Mouse (Mus musculus) adrenal gland, postnatal 36 days (tissue): ENCODE results near the gene Ccdc50. TPM values are rescaled to one million over a fixed set of nuclear protein-coding genes. Genes with fewer than 3 reads are reported as not detected.
A peak's percentile ranks its signal among the peaks of the same experiment; 100 is the strongest.

ENCODE experiments used
- DNase-seq, 2 experiments: peaks; one replicate each; pipeline ENCODE4 v3.0.0; 2021; ENCODE audit warnings: mixed read lengths in 1 of 2
- total RNA-seq, 2 experiments: library from RNA; stranded (reverse); gene quantifications; 2 replicates each; pipeline ENCODE4 v1.2.3; 2021

Gene Ccdc50
- total RNA-seq, 2 experiments from 2014 or later, result 100 to 103 TPM

DNA sequence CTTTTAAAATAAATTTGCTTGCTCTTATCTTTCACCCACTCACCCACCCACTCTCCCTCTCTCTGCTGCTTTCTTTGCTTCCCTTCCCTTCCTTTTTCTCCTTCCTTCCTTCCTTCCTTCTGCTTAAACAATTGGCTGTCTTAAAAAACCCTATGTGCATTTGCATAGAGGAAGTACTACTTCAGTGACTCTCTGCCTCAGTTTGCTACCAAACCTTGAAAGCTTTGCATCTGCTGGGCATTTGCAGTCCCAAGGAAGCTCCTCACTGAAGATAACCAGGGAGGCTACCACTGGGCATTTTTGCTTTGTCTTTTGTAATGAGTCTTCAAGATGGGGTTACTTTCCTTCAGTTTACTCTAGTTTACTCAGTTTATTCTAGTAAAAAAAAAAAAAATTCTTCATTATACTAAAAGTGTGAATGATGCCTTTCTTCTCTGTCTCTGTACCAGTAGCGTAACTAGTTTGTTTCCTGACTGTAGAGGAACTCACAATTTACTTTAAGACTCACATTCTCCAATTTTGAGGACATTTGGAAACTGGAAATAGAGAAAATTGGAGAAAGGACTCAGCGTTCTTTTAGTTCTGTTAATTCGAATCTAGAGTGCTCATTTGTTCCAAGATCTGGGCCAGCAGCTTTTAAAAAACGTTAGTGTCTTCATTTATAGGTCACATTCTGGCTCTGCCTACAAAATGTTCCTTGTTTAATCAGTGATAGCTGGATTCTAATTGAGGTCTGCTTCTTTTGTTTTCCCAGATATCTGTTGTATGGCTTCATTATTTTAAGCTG is 6.8 kb downstream of the Ccdc50 start:
- DNase-seq, result no peak

DNA sequence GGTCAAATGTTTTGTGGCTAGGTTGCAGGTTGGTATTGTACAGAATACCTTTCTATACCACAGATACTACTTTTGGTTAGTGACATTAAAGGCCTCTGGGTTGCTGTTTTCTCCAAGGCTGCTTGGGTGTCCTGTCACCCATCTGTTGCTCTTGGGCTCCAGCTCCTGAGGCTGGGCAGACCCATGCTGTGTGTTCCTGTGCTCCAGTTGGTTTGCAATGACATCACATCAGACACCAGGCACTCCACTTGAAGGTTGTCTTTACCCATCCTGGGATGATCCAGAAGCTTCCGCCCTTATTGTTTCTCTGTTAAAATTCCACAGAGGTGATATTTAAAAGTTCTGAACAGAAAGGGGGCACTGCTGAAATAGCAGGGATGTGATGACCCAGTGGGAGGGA is 8.3 kb downstream of the Ccdc50 start:
- DNase-seq, result no peak

DNA sequence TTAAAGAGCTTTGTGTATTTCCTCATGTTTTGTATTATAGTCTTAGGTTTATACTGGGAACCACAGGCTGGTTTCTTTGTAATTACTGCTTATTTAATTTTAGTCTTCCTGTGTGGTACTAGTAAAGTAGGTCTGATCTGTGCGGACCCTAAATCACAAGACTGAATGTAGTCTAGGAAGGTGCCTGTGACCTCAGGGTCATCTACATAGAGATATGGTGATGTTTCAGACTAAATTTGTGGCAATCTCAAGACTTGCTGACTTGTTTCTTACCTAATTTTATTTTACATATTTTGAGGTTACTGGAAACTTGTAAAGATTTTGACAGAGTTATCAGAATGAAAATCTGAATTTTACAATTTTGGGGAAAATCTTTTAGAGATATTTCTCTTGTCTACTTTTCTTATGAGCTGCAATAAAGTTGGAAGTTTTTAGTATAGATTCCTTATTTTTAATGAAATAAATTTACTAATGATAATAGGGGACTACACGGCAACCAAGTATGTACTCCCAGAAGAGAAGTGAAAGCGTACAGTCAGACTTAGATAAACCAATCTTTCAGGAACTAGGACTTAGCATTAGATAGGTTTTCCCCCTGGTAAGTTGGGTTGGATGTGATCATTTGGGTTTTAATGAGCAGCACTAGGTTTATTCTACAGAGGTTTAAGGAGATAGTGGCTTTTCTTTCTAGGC is 10.5 kb downstream of the Ccdc50 start:
- no peak for DNase-seq

DNA sequence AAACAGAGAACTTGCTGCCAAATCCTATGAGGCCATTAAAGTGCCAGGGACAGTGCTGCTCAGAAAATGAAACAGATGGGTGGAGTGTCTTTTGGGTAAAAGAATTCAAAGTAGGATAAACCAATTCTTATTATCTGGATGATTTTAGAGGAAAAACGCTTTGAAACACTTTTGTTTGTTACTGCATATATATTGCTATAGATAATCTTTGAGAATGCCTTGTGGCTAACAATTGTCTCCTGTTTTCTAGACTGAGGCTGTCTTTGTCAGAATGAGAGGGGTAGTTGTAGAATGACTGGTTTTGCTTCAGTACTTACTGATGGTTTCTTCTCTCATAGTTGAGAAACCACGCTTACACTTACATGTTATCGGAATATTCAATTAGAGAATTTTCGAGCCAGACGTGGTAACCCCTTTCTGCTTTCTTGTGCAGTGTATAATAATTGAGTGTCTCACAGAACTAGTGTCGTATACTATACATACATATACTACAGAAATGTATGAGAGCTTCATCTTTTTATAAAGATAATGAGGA is 11.1 kb downstream of the Ccdc50 start:
- no peak for DNase-seq

DNA sequence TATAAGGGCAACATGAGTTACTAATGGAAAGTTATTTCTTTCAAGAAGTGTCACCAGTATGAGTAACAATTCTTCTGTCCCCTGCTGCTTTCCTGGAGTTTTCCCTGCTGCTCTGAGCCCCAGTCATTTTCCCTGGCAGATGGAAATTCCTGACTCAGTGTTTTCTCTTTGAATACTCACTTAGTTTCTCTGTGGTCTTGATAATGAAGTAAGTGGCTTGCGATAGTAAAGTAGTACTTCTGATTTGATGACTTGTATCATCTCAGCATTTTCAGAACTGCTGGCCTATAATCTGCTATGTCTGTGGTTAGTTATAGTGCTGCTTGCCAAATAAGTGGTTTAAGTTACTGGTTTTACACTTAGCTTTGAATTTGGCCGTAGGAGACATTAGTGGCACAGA is 12.9 kb downstream of the Ccdc50 start:
- DNase-seq, result no peak

DNA sequence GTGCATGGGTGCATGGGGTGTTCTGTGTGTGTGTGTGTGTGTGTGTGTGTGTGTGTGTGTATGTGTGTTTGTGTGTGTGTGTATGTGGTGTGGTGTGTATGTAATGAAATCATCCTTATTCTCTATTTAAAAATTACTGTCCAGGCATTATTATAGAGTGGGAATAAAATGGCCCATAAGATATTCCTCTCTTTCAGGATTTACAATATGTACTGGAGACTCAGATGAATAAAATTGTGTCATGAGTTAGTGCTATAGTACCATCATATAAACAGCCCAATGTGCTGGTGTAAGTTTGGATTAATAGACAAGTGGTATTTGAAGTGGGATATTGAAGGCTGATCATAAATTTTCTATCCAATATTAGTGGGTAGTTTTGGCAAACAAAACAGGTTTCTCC is 15.4 kb downstream of the Ccdc50 start:
- no peak for DNase-seq

DNA sequence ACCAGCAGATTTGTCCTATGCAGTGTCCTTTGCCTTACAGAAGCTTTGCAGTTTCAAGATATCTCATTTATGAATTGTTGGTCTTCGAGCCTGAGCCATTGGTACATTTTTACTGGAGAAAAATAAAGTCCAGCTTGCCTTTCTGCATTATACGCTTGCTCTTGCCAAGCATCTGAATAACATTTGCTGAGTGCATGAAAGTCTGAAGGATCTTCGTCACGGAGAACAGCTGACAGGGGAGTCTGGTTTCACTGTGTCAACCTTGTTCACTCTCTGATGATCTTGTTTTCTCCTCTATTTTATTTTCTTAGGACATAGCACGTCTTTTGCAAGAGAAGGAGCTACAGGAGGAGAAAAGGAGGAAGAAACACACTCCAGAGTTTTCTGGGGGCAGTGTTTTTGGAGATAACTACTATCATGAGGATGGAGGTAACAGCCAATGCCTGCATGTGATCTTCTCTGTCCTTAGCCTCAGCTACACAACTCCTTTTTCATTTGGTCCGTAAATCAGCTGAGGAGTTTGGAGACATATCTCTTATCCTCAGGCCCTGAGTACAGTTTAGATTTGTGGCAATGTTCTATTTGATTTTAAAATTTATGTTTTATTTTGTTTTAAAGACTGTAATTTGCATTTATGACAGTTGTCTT is 28.4 kb downstream of the Ccdc50 start:
- no peak for DNase-seq

DNA sequence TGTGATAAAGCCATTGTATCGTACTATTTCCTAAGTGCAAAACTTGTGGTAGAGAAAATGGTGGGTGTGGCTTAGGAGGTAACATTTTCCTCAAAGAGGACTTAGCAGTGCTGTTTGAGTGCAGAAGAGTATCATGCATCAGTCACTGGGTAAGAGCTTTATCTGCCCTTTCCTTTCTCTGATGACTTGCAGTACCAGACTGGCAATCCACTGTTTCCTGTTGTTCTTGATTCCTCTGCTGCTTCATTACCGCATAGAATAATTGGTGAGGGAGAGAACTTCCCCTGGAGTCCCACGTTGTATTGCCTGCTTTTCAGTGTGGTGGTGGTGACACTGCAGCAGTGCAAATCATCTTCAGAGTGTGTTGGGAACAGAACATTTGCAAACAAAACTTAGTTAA is 29.0 kb downstream of the Ccdc50 start:
- no peak for DNase-seq

DNA sequence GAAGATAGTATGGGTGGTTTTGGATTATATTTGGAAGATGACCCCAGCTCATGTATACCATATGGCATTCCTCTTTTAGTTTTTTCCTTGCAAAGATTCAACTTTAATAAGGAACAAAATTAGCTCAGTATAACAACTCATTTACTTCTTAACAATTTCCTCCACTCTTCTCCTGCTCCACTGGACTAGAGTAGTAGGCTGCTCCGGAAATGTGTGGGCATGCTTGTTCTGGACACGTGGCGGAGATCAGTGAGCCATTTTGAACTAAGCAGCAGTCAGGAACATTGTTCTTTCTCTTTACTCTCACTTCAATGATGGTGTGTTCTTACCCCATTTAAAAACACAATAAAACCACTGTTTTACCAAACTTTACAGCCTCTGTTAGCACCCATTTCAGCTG is 32.3 kb downstream of the Ccdc50 start:
- DNase-seq, result no peak

DNA sequence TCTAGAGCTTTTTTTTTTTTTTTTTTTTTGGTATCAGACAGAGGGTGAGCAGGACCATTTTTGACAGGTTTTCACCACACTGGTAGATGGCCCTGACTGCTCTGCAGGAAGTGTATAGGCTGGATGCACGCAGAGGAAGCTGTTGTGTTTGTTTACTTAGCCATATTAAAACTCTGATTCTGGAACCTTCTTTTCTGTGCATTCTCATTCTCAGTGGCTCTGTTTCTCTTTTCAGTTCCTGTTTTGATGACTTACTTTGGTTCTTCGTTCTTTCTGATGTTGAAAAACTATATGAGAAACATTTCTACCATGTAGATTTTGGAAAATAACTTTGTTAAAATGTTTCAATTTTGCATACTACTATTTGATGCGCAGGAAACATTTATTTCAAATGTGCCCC is 46.4 kb downstream of the Ccdc50 start:
- DNase-seq, result no peak

DNA sequence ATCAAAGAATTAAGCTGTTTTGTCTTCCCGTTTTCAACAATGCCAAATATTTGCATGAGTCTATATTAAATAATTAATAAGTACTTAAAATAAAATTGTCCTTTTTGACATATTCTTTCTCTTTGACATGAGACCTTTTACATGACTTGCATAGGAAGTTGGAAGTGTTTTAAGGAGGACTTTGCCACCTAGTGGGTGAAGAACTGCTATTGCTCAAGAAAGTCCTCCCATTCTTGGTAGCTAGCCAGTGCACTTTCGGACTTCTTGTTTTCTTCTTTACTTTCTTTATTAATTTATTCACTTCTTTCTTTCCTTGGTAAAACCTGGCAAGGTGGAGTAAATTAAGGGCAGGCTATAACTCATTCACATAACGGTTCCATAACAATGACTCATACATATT is 55.3 kb downstream of the Ccdc50 start:
- peak in 1 of 2 experiments; percentile 2 for DNase-seq

DNA sequence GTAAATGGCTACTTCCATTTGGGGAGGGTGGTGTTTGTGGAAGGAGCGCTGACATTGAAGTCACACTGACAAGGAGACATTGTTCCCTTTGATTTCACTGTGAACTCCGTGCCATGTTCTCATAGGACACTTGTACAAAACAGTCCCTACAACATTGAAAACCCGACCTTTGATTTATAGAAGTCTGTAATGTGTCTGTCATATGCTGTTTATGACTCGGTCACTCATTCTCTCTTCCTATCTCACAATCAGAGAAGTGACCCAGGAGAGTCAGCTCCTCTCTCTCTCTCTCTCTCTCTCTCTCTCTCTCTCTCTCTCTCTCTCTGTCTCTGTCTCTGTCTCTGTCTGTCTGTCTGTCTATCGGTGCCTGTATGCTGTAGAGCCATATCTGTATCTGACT is 60.7 kb downstream of the Ccdc50 start:
- no peak for DNase-seq

DNA sequence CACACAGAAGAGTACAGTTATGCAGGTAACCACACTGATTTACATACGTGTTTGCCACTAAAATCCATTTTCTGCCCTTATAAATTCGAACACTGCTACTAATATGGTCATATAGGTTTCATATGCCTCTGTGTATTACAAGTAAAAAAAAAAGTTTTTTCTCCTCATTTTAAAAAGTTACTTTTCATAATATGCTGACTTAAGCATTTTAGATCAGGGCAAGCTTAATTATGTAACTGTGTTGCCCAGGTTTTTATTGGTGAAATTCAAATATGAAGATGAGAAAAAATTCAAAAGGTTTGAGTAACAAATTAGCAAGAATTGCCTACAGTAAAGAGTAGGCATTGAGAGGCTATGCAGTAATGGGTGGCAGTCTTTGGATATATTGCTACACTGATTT is 62.0 kb downstream of the Ccdc50 start:
- DNase-seq, result no peak

DNA sequence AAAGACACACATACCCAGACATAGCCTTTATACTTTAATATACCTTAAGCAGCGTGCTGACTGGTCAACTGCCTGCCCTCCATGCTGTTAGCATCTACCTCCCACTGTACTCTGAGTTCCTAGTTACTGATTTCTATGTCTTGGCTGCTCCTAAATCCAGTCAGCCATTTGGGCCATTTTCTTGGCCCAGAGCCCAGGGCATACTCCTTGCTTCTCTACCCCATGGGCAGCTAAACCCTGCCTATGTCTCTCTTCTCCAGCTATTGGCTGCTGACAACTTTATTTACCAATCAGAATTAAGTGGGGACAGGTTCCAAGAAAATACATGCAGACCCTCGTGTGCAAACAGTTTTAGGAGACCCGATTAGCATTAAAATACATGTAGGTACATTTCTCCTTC is 64.7 kb downstream of the Ccdc50 start:
- peak in 1 of 2 experiments; percentile 7 for DNase-seq

DNA sequence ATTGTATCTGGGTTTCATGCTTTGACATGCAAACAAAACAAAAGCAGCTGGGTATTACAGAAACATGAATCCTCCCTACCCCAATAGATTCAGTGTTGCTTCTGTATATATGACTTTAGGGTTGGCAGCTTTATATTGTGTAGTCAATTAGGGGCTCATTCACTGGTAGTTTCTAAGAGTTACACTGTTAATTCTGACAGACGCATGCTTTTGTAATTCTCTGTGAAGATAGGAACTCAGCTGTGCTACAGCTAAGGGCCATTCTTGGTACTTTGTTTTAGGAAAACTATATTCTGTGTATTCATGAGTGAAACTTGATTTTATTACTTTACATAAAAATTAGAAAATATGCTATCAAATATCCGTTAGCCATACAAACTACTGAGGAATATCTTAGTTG is 65.2 kb downstream of the Ccdc50 start:
- no peak for DNase-seq

DNA sequence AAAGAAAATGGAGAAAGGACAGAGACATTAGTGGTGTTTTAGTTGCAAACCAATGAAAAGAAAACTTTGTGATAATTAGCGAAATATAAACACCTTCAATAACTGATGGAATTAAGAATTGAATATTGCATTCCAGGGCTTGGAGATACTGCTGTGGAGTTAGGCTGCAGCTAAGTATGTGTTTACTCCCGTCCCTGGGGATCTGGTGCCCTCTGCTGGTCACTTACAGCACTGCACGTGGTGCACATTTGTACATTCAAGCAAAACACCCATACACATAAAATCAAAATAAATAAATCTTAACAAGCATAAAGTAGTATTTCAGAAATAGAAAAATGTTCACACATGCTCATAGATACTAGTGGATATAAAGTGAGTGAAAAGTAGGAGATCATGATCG is 68.6 kb downstream of the Ccdc50 start:
- DNase-seq, result peak; percentile 78 to 80

DNA sequence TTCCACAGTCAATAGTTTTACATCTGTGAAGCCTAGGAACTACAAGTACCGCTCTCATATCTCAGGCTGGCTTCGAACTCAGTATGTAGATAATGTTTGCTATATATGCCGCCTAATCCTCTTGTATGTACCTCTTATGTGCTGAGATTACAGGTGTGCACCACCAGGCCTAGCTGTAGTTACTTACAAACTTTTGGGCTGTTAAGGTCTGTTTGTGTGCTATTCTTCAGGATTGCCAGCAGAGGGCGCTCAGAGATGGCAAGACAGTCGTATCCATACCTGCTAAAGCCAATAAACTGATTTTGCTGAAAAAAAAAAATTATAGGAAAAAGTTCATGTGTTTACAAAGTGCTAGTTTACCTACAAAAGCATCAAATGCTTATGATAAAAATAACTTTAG is 80.1 kb downstream of the Ccdc50 start:
- DNase-seq, result peak; percentile 44 to 58

DNA sequence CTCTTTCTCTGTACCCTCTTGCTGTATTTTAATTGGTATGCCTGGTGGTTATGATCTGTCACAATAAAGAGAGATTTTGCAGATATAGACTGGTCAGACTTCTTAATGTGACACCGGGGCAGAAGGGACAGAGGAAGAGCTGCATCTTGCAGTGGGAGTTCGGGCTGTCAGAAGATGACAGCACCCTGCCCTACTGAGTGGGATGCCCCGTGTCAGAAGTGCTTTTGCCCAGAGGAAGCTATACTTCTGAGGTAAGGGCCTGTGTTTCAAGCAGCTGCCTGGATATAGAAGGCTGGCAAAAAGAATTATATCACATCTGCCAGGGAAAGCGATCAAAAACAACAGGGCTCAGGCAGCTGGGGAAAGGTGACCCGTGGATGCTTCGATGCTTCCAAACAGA is 82.7 kb downstream of the Ccdc50 start:
- DNase-seq, result no peak

DNA sequence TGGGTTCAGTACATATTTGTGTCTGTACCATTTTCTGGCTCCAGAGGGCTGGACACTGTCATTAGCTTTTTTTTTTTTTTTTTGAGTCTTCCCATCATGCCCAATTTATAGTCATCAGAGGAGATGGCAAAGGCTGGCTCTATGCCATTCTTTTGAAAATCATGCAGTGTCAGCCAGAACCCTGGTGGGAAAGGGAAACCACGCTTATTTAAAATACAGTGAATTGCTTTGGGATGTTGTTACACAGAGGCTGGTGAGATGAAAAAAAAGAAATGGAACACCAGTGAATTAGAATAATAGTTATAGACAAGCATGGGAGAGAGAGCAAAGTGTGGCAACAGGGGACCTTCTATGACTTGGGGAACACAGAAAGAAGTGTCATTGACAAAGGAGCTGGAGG is 95.2 kb downstream of the Ccdc50 start:
- DNase-seq, result no peak
